Mouse (Mus musculus) hindbrain, postnatal 0 days (tissue): ENCODE measurements around the gene Bnc1. TPM values are rescaled to one million over a fixed set of nuclear protein-coding genes. Genes with fewer than 3 reads are reported as not detected.

Source experiments
- ATAC-seq: fragments of 200-750 bp; cut with Nextera tagmentation; 2 replicates; pipeline ENCODE4 v1.8.0; 2017; ENCODE audit warnings: mild to moderate bottlenecking, moderate TSS enrichment, moderate library complexity
- DNase-seq: peaks from one replicate; pipeline ENCODE4 v3.0.0-alpha.2; 2015; ENCODE audit warnings: low spot score
- H3K27ac ChIP-seq: fragments of 300-500 bp; sonication (generic); 2 replicates; pipeline ENCODE4 v1.5.1; 2014; ENCODE audit warnings: mild to moderate bottlenecking
- H3K27me3 ChIP-seq: fragments of 300-500 bp; sonication (generic); 2 replicates; pipeline ENCODE4 v1.6.1; 2014; ENCODE audit warnings: low read length, mixed read lengths; ENCODE audit not compliant: insufficient read depth
- H3K36me3 ChIP-seq: fragments of 300-500 bp; sonication (generic); 2 replicates; pipeline ENCODE4 v1.6.1; 2014; ENCODE audit warnings: low read length, mixed read lengths; ENCODE audit not compliant: insufficient read depth
- H3K4me1 ChIP-seq: fragments of 300-500 bp; sonication (generic); 2 replicates; pipeline ENCODE4 v1.6.1; 2014; ENCODE audit warnings: antibody characterized with exemption, low read length, mixed read lengths; ENCODE audit not compliant: insufficient read depth
- H3K4me2 ChIP-seq: fragments of 300-500 bp; sonication (generic); 2 replicates; pipeline ENCODE4 v1.6.1; 2014; ENCODE audit warnings: low read depth, mild to moderate bottlenecking, low read length, moderate library complexity, mixed read lengths
- H3K4me3 ChIP-seq: fragments of 300-500 bp; sonication (generic); 2 replicates; pipeline ENCODE4 v1.5.1; 2014; ENCODE audit warnings: low read length
- H3K9ac ChIP-seq: fragments of 300-500 bp; sonication (generic); replicated peaks from 2 replicates; pipeline ENCODE4 v1.6.1; 2014; ENCODE audit warnings: mild to moderate bottlenecking, low read length, moderate library complexity, mixed read lengths
- H3K9me3 ChIP-seq: fragments of 300-500 bp; sonication (generic); 2 replicates; pipeline ENCODE4 v1.6.1; 2016; ENCODE audit warnings: low read length, mixed read lengths
- CTCF ChIP-seq: IDR thresholded peaks from 2 replicates; pipeline ENCODE4 v1.5.1; 2016; ENCODE audit warnings: antibody characterized with exemption, control low read depth, low read depth
- WGBS: fragments of 180-500 bp; shearing (Covaris S2); extraction: QIAGEN DNeasy Blood & Tissue Kit; methylation state at CpG from one replicate; pipeline ENCODE4 v1.1.7; 2014; 5-methylcytosine and 5-hydroxymethylcytosine counted together
- polyA plus RNA-seq: library from polyadenylated mRNA; unstranded; fragments of >200 nt; fragmentation: Nextera tagmentation; extraction: Ambion mirVana; gene quantifications from 2 replicates; pipeline ENCODE4 v1.2.1, GENCODE M21; 2015
- total RNA-seq: library from RNA; depleted of rRNA; stranded (reverse); fragments of >200 nt; gene quantifications from 2 replicates; pipeline ENCODE4 v1.2.3, GENCODE M21; 2014

The Bnc1 gene
- total and polyA plus RNA-seq, 2 experiments from 2014 or later, result 0.47 TPM; not detected in 1

DNA sequence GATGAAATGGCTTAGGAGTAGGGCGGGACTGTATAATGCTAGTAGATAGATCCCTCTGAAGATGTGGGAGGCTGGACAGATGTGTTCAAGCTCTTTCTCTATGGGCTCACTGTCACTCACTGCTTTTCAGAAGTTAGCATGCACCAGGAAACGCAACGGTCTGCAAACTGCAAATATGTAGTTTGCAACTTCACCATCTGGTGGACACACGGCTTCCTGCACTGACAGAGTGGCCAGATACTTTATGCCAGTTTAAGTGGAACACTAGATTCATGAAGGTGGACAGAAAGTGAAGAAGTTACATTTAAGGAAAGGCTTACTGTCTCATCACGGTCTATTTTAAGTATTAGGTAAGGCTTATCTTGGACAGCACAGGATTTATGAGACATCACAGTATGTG is 25.9 kb downstream of the Bnc1 start:
- no peak for ATAC-seq
- Histone ChIP-seq H3K36me3 (no peaks in the 10 kb centered on the region), H3K27me3 (no peaks in the 10 kb centered on the region), H3K4me2 (no peak overlapping the region), H3K9ac (no peak overlapping the region), H3K4me1 (no peaks in the 10 kb centered on the region), H3K4me3 (no peak overlapping the region), H3K9me3 (no peaks in the 10 kb centered on the region), H3K27ac (no peak overlapping the region)
- 80% methylated on average over 5 of the region's 5 CpGs for WGBS
- peak; percentile 12 for DNase-seq
- peak; percentile 45 for TF ChIP-seq CTCF

DNA sequence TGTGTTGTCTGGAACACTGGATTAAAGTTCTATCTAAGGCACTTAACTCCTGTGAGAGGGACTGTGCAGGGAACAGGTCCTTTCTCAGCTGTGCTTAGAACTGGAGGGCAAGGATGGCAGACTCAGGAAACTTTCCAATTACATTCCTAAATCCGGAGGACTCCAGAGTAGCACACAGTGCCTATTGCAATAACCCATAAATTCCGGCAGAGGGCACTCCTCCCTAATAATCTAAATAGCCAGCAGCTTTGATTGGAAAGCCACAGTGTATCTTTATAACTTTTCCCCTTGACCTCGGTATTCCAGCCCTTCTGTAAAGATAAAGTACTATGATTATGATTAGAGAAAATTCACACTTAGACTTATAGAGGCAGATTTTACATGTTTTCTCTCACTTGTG is 32.4 kb downstream of the Bnc1 start:
- WGBS, result 2% methylated on average over 3 of the region's 3 CpGs
- no peaks in the 10 kb centered on the region for H3K36me3 ChIP-seq
- peak; percentile 85 for DNase-seq
- no peaks in the 10 kb centered on the region for H3K9me3 ChIP-seq
- H3K4me3 ChIP-seq, result no peak overlapping the region
- H3K27me3 ChIP-seq, result no peaks in the 10 kb centered on the region
- peak; percentile 58; the same call in 1 of the 2 replicates for ATAC-seq
- no peak overlapping the region for H3K4me2 ChIP-seq
- H3K9ac ChIP-seq, result no peak overlapping the region
- no peak overlapping the region for H3K27ac ChIP-seq
- TF ChIP-seq CTCF, result peak; percentile 89
- H3K4me1 ChIP-seq, result no peaks in the 10 kb centered on the region

DNA sequence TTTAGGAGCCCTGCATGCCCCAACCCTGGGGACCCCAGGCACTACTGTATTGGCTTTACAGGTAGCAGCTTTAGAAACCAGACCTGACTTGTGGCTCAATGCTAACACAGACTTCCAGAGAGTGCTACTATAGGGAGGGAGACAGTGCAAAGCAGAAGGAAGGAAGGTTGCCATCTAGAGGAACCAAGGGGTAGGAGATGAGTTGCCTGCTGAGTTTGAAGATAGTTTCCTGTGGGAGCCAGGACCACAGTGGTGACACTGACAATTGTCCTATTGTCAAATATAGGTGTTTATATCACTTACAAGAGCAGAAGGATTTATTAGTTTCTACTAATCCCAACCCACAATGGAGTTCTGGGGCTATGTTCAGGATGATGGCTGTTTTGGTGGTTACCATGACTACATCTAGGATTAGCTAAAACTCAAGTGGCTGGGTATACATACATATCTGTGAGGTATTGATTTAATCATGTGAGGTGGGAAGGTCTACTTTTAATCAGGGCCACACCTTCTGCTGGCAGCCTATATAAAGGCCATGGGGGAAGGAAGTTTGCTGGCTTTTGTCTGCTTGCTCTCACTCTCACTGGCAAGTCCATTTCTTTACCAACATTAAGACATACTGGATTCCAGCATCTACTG is 37.8 kb downstream of the Bnc1 start:
- H3K4me2 ChIP-seq, result no peak overlapping the region
- H3K27me3 ChIP-seq, result no peaks in the 10 kb centered on the region
- H3K9me3 ChIP-seq, result no peaks in the 10 kb centered on the region
- no peaks in the 10 kb centered on the region for H3K4me1 ChIP-seq
- peak; percentile 40 for DNase-seq
- peak; percentile 74 for TF ChIP-seq CTCF
- ATAC-seq, result peak; percentile 69
- H3K9ac ChIP-seq, result no peak overlapping the region
- H3K27ac ChIP-seq, result no peak overlapping the region
- no peaks in the 10 kb centered on the region for H3K36me3 ChIP-seq
- no peak overlapping the region for H3K4me3 ChIP-seq

DNA sequence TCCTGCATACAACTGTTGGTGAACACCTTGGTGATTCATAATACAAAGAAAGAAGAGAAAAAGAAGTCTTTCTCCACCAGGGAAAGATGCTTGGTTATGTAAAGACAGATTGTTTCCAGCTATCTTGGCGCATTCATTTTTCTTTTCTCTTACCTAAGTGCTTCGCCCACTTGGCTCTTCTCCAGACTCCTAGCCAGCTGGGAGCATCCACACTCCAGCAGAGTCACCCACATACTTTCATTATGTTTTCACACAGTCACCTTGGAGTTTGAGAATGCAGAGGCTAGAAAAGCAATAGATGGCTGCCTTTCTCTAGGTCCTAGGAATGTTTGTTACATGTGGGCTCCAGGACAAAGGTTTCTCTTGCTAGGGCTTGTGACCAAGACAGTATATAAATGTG is 41.6 kb downstream of the Bnc1 start:
- H3K9me3 ChIP-seq, result no peaks in the 10 kb centered on the region
- no peaks in the 10 kb centered on the region for H3K4me1 ChIP-seq
- no peaks in the 10 kb centered on the region for H3K36me3 ChIP-seq
- no peak overlapping the region for H3K9ac ChIP-seq
- no peaks in the 10 kb centered on the region for H3K27me3 ChIP-seq
- H3K4me2 ChIP-seq, result no peak overlapping the region
- H3K4me3 ChIP-seq, result no peak overlapping the region
- H3K27ac ChIP-seq, result no peak overlapping the region
- ATAC-seq (no peak), DNase-seq (no peak)
- WGBS, result 64% methylated on average over 2 of the region's 2 CpGs
- TF ChIP-seq CTCF, result no peak

DNA sequence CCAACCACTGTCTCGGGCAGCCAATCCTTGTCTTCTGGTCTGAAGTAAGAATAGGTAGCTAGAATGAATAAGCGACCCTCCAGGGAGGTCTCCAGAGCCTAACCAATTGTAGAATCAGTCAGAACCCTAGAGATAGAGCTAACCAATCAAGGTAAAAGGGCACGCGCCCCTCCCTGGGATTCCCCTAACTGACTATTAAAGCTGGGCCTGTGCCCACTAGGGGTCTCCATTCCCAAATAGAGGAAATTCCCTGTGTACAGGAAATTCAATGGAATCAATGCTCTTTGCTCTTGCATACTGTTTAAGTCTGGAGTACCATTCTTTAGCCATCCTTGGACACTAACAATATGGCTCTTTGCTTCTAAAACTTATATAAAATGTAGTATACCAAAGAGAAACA is 46.7 kb downstream of the Bnc1 start:
- H3K9ac ChIP-seq, result no peak overlapping the region
- H3K36me3 ChIP-seq, result no peaks in the 10 kb centered on the region
- H3K4me1 ChIP-seq, result no peaks in the 10 kb centered on the region
- H3K9me3 ChIP-seq, result no peaks in the 10 kb centered on the region
- no peaks in the 10 kb centered on the region for H3K27me3 ChIP-seq
- H3K4me2 ChIP-seq, result no peak overlapping the region
- no peak for ATAC-seq
- no peak overlapping the region for H3K4me3 ChIP-seq
- peak; percentile 52 for TF ChIP-seq CTCF
- no peak overlapping the region for H3K27ac ChIP-seq
- 22% methylated on average over 4 of the region's 4 CpGs for WGBS
- peak; percentile 47 for DNase-seq

DNA sequence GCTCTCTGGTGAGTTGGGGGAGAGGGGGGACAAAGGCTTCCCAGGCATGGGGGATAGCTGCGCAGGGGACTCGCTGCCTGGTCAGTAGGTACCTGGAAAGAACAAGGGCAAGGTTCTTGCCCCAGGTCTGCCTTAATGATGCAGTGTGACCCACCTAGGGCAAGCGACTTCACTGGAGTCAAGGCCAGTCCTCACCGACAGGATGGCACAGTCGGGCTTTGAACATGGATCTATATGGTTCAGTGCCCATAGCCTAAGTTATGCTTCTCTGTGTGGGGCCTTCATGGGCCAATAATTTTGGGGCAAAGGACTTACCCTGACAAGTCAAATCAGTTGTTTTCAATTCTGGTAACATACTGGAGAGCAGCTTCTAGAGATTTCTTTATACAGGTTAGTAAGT is 57.3 kb downstream of the Bnc1 start:
- no peaks in the 10 kb centered on the region for H3K36me3 ChIP-seq
- ATAC-seq (no peak), DNase-seq (peak; percentile 14)
- no peaks in the 10 kb centered on the region for H3K9me3 ChIP-seq
- 0 out of 2 replicates have a peak, but pooled peaks cover 7% of the 10 kb centered on the region for H3K4me1 ChIP-seq
- H3K4me3 ChIP-seq, result peak overlapping the region; percentile 95
- WGBS, result 2% methylated on average over 5 of the region's 5 CpGs
- peak overlapping the region; percentile 77 for H3K4me2 ChIP-seq
- H3K27me3 ChIP-seq, result no peaks in the 10 kb centered on the region
- TF ChIP-seq CTCF, result no peak
- H3K9ac ChIP-seq, result peak overlapping the region; percentile 99
- H3K27ac ChIP-seq, result peak overlapping the region; percentile 96

DNA sequence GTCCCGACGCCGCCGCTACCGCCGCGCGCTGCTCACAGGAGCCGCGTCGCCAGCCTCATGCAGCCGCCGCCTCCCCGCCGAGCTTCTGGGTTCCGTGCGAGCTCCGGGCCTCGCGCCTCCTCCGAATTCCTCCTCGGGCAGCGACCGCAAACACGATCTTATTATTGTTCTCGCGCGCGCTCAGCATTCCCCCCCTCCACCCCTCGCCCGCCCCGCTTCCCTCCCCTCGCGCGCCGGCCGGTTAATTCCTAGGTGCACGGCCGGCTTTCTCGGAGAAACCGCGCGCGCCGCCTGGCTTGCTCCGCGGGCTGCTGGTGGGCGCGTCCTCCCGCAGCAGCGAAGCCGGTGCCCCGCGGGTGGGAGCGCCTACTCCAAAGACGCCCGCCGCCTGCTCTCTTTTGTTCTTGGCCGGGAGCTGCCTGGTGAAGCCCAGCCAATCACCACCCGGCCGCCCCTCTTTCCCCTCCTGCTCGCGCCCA is 57.8 kb downstream of the Bnc1 start, which contains the start of gene Hdgfl3:
Gene Hdgfl3, minus strand, starts transcription at position 207 of the 479 bp plus-strand sequence.
- Histone ChIP-seq H3K4me1 (0 out of 2 replicates have a peak, but pooled peaks cover 7% of the 10 kb centered on the region), H3K27ac (peak within 1 kb of the TSS; percentile 96), H3K4me3 (peak within 1 kb of the TSS; percentile 95), H3K9ac (peak within 1 kb of the TSS; percentile 99), H3K4me2 (peak within 1 kb of the TSS; percentile 77), H3K27me3 (no peaks in the 10 kb centered on the region), H3K36me3 (no peaks in the 10 kb centered on the region), H3K9me3 (no peaks in the 10 kb centered on the region)
- WGBS, result 4% methylated on average over 38 of the region's 63 CpGs
- DNase-seq, result peak; percentile 95
- no peak for TF ChIP-seq CTCF
- ATAC-seq, result peak; percentile 94
